Mouse (Mus musculus) mouse embryonic stem cell (cell line): Measurements from ENCODE around the gene Acrbp.

Source experiments
- in situ Hi-C, 2 experiments: fragments of 300-500 bp; cut with MboI; formaldehyde crosslinking; loops; 1 replicate in 1 of 2; 3 replicates in 1 of 2; pipeline ENCODE4 v1.14.3; 2019 to 2020; ENCODE audit warnings: low sequenced_read_pairs in 2 of 2, low pct_unique_long_range_greater_than_20kb in 1 of 2, mixed read lengths in 1 of 2; ENCODE audit not compliant: unreplicated experiment in 1 of 2

The Acrbp gene

GRCm38 (mm10) chr6:125096279-125096596 lies 46.7 kb downstream of the Acrbp start:
- in situ Hi-C loops, result no loop called here

- in situ Hi-C loops, result no loop called here
Measured at GRCm38 (mm10) chr6:125096597-125097345, 47.3 kb downstream of the Acrbp start.

GRCm38 (mm10) chr6:125097346-125097689 lies 47.8 kb downstream of the Acrbp start:
- in situ Hi-C loops, result no loop called here

GRCm38 (mm10) chr6:125097951-125098350 lies 48.5 kb downstream of the Acrbp start:
- in situ Hi-C loops, result no loop called here

- in situ Hi-C loops, result no loop called here
Measured at GRCm38 (mm10) chr6:125098513-125098912, 49.0 kb downstream of the Acrbp start.

- in situ Hi-C loops, result no loop called here
Measured at GRCm38 (mm10) chr6:125099421-125099971, 50.0 kb downstream of the Acrbp start.

GRCm38 (mm10) chr6:125101444-125101843 lies 52.0 kb downstream of the Acrbp start:
- in situ Hi-C loops, result no loop called here

GRCm38 (mm10) chr6:125104223-125104622 lies 54.7 kb downstream of the Acrbp start:
- in situ Hi-C loops, result no loop called here

GRCm38 (mm10) chr6:125107705-125108104 lies 58.2 kb downstream of the Acrbp start:
- in situ Hi-C loops, result no loop called here

GRCm38 (mm10) chr6:125109371-125109770 lies 59.9 kb downstream of the Acrbp start:
- in situ Hi-C loops, result no loop called here

GRCm38 (mm10) chr6:125110927-125111326 lies 61.4 kb downstream of the Acrbp start:
- in situ Hi-C loops, result no loop called here

- in situ Hi-C loops, result no loop called here
Measured at GRCm38 (mm10) chr6:125112553-125112952, 63.1 kb downstream of the Acrbp start.
